Mouse (Mus musculus) thymus, adult 2 months (tissue): ENCODE measurements around the gene Nuak2. TPM values are rescaled to one million over a fixed set of nuclear protein-coding genes. Genes with fewer than 3 reads are reported as not detected.
"Not testable (repeated sequence)": the region's sequence is repeated elsewhere in the genome, so short reads cannot be mapped to it uniquely, and the experiment has no call there.

Experiments used
- DNase-seq: peaks from one replicate; pipeline ENCODE4 v3.0.0; 2021
- H3K27ac ChIP-seq: fragments of 200-500 bp; 2 replicates; pipeline ENCODE4 v1.5.1; 2012; ENCODE audit warnings: low read length, control low read depth; ENCODE audit not compliant: control insufficient read depth, insufficient read depth
- H3K27me3 ChIP-seq: fragments of 200-500 bp; 2 replicates; pipeline ENCODE4 v1.6.1; 2012; ENCODE audit warnings: mild to moderate bottlenecking, low read length, moderate library complexity, mixed read lengths; ENCODE audit not compliant: control insufficient read depth, insufficient read depth
- H3K36me3 ChIP-seq: fragments of 200-500 bp; 2 replicates; pipeline ENCODE4 v1.6.1; 2012; ENCODE audit warnings: mild to moderate bottlenecking, low read length, moderate library complexity; ENCODE audit not compliant: control insufficient read depth, insufficient read depth
- H3K4me1 ChIP-seq: fragments of 200-500 bp; replicated peaks from 2 replicates; pipeline ENCODE4 v1.6.1; 2012; ENCODE audit warnings: low read length; ENCODE audit not compliant: control insufficient read depth, insufficient read depth
- H3K4me3 ChIP-seq: fragments of 200-500 bp; 2 replicates; pipeline ENCODE4 v1.5.1; 2012; ENCODE audit warnings: mild to moderate bottlenecking, low read length, control low read depth, moderate library complexity; ENCODE audit not compliant: control insufficient read depth, insufficient read depth
- CTCF ChIP-seq: fragments of 200-500 bp; IDR thresholded peaks from 2 replicates; pipeline ENCODE4 v1.5.1; 2012; ENCODE audit warnings: mild to moderate bottlenecking, control low read depth, low read length, moderate library complexity, borderline replicate concordance; ENCODE audit not compliant: control insufficient read depth, poor library complexity, insufficient read depth; ENCODE audit errors: extremely low read depth
- POLR2A ChIP-seq: fragments of 200-500 bp; IDR thresholded peaks from 2 replicates; pipeline ENCODE4 v1.6.1; 2012; ENCODE audit warnings: mild to moderate bottlenecking, low read length, control low read depth, moderate library complexity; ENCODE audit not compliant: control insufficient read depth, poor library complexity, insufficient read depth; ENCODE audit errors: extremely low read depth
- WGBS: fragments of 180-500 bp; shearing (Covaris S2); methylation state at CpG from one replicate; pipeline ENCODE4 v1.1.7; 2018; 5-methylcytosine and 5-hydroxymethylcytosine counted together
- polyA plus RNA-seq: library from polyadenylated mRNA; depleted of rRNA; stranded (reverse); fragments of >200 nt; gene quantifications from 2 replicates; pipeline ENCODE4 v1.2.3, GENCODE M21; 2012

The Nuak2 gene
- polyA plus RNA-seq, 1 experiment, result 5.6 TPM

DNA sequence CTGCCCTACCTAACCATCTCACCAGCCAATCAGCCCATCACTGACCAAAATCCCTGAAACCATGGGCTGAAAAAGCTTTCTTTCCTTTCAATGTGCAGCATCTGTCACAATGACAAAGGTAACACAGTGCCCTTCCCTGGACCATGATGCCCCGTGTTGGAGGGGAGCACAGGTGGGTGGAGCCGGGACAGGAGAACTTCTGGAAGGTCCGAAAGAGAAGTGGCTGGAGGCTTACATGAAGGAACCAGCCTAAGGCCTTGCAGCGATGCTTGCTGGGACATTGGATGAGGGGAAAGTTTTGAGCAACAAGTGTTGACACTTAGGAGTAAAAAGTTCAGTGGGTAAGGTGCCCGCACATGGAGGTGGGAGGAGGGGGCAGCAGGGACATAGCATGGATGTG lies 32.5 kb downstream of the Nuak2 start:
- Histone ChIP-seq H3K36me3 (no peaks in the 10 kb centered on the region), H3K4me1 (no peaks in the 10 kb centered on the region), H3K4me3 (no peak overlapping the region), H3K27ac (no peak overlapping the region), H3K27me3 (no peaks in the 10 kb centered on the region)
- TF ChIP-seq CTCF (no peak), POLR2A (no peak)
- DNase-seq, result no peak
- WGBS, result 83% methylated on average over 5 of the region's 5 CpGs

DNA sequence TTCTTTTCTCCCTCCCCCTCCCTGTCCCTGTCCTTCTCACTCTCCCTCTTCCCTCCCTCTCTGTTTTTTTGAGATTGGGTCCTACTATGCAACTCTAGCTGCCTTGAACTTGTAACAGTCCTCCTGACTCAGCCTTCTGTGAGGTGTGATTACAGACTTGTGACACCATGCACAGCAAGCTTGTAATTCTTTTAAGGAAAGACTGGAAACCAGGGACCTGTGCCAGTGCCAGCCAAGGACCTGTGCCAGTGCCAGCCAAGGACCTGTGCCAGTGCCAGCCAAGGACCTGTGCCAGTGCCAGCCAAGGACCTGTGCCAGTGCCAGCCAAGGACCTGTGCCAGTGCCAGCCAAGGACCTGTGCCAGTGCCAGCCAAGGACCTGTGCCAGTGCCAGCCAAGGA lies 33.1 kb downstream of the Nuak2 start:
- not testable (repeated sequence) for H3K27me3 ChIP-seq, H3K27ac ChIP-seq, H3K36me3 ChIP-seq, H3K4me3 ChIP-seq, DNase-seq, H3K4me1 ChIP-seq

DNA sequence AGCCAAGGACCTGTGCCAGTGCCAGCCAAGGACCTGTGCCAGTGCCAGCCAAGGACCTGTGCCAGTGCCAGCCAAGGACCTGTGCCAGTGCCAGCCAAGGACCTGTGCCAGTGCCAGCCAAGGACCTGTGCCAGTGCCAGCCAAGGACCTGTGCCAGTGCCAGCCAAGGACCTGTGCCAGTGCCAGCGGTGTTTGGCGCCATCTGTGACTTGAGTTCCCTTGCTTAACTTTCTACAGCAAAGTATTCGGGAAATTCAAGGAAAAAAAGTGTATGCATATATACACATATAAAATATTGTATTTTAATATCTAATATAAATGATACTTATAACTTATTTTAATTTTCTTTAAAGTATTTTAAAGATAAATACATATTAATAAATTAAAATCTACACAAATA lies 33.7 kb downstream of the Nuak2 start:
- DNase-seq, H3K4me1 ChIP-seq, H3K36me3 ChIP-seq, H3K27ac ChIP-seq, H3K27me3 ChIP-seq, H3K4me3 ChIP-seq: not testable (repeated sequence)
- 94% methylated on average over 3 of the region's 3 CpGs for WGBS

DNA sequence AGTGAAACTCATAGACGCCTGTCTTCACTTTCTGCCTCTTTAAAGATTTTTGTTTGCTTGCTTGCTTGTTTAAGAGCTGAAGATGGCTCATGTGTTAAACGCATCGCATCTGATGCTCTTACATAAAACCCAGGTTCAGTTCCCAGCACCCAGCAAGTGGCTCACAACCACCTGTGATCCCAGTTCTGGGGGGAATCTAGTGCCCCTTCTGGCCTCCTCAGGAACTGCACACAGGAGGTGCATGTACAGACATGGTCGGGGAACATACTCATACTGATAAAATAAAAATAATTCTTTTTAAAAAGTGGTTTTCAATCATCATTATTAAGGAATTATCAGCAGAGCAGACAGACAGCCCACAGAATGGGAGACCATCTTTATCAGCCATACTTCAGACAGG lies 35.1 kb downstream of the Nuak2 start:
- TF ChIP-seq POLR2A, result no peak
- TF ChIP-seq CTCF, result no peak
- Histone ChIP-seq H3K4me3 (no peak overlapping the region), H3K4me1 (no peaks in the 10 kb centered on the region), H3K27ac (no peak overlapping the region), H3K27me3 (no peaks in the 10 kb centered on the region), H3K36me3 (no peaks in the 10 kb centered on the region)
- WGBS, result 97% methylated on average over 4 of the region's 4 CpGs
- DNase-seq, result no peak

DNA sequence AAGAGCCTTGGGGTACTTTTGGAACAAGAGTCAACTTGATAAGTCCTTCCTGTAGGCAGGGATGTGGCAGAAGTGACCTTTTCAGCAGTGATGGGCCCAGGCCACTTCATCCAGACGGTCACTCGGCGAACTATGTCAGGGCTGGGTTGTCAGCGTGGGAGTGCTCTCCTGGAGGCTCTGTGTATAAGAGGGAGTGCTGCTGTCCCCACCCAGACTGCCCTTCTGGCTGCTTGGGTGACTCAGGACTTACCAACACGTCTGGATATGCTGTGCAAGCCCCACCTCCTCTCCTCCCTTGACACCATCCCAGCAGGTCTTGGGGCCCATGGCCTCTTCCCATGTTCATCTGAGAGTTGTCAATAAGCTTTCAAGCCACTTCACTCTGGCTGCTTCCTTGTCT lies 37.5 kb downstream of the Nuak2 start:
- Histone ChIP-seq H3K36me3 (no peaks in the 10 kb centered on the region), H3K4me1 (no peaks in the 10 kb centered on the region), H3K4me3 (no peak overlapping the region), H3K27ac (no peak overlapping the region), H3K27me3 (no peaks in the 10 kb centered on the region)
- TF ChIP-seq CTCF (no peak), POLR2A (no peak)
- DNase-seq, result no peak
- WGBS, result 79% methylated on average over 5 of the region's 5 CpGs

DNA sequence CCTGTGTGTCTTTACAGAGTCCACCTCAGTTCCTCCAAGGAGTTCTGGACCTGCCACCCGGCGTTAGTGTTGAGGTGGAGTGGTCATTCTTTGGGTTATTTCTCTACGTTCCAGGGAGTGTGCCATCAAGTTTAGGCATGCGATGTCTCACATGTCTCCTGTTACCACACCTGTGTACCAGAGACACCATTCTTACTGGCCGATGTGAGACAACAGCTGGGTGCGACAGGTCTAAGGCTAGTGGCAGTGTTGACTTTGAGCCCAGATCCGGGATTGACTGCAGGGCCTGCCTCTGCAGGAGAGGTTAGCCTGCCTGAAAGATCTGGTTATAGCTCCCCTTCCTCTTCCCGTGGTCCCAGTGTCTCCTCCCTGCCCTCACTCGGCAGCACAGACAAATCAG lies 38.3 kb downstream of the Nuak2 start:
- 94% methylated on average over 9 of the region's 9 CpGs for WGBS
- Histone ChIP-seq H3K27me3 (no peaks in the 10 kb centered on the region), H3K4me1 (no peaks in the 10 kb centered on the region), H3K4me3 (no peak overlapping the region), H3K27ac (no peak overlapping the region), H3K36me3 (no peaks in the 10 kb centered on the region)
- DNase-seq, result no peak
- TF ChIP-seq CTCF (no peak), POLR2A (no peak)

DNA sequence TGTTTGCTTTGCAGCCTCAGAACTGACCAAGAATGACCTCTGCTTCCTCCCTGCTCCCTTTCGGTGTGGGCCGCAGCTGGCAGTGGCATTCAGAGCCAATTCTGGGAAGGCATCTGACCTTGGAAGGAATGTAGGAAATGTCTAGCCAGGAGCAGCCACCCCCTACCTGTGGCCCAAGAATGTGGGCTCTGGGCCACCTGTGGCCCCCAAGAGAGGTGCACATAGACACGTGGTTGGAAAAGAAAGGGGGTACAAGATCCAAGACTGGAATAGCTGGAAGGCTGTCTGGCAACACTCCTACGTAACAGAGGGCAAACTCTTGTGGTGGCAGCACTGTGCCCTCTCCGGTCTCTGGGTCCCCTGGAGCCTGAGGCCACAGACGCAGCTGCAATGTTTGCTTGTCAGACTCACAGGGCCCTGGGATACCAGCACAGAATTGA lies 39.3 kb downstream of the Nuak2 start:
- Histone ChIP-seq H3K4me3 (no peak overlapping the region), H3K36me3 (no peaks in the 10 kb centered on the region), H3K4me1 (no peaks in the 10 kb centered on the region), H3K27me3 (no peaks in the 10 kb centered on the region), H3K27ac (no peak overlapping the region)
- TF ChIP-seq CTCF (no peak), POLR2A (no peak)
- no peak for DNase-seq
- WGBS, result 92% methylated on average over 6 of the region's 6 CpGs
